Mouse (Mus musculus) monocyte, adult 2 months (primary cell): ENCODE data around the gene Rps17.

Experiments
- DNase-seq, 2 experiments: peaks; one replicate each; pipeline ENCODE4 v3.0.0; 2022; ENCODE audit warnings: low spot score in 2 of 2, low read depth in 1 of 2

Rps17 gene

GRCm38 (mm10) chr7:81335705-81336431 lies 9.2 kb downstream of the Rps17 start:
- DNase-seq: no peak

GRCm38 (mm10) chr7:81331851-81332250 lies 13.2 kb downstream of the Rps17 start:
- no peak for DNase-seq

GRCm38 (mm10) chr7:81330767-81331166 lies 14.3 kb downstream of the Rps17 start:
- no peak for DNase-seq

GRCm38 (mm10) chr7:81327661-81328060 lies 17.4 kb downstream of the Rps17 start:
- DNase-seq: no peak

GRCm38 (mm10) chr7:81326859-81327258 lies 18.2 kb downstream of the Rps17 start:
- no peak for DNase-seq

GRCm38 (mm10) chr7:81326043-81326442 lies 19.0 kb downstream of the Rps17 start:
- no peak for DNase-seq

- DNase-seq: no peak
These were observed 23.3 kb downstream of the Rps17 start for GRCm38 (mm10) chr7:81321776-81322175.

- peak in 1 of 2 experiments; percentile 31 for DNase-seq
These were observed 25.3 kb downstream of the Rps17 start for GRCm38 (mm10) chr7:81319749-81320148.

- DNase-seq: no peak
These were observed 29.5 kb downstream of the Rps17 start for GRCm38 (mm10) chr7:81315583-81315982.

- DNase-seq: no peak
These were observed 33.5 kb downstream of the Rps17 start for GRCm38 (mm10) chr7:81311581-81311980.

- no peak for DNase-seq
These were observed 33.9 kb downstream of the Rps17 start for GRCm38 (mm10) chr7:81311130-81311529.

- DNase-seq: no peak
These were observed 35.8 kb downstream of the Rps17 start for GRCm38 (mm10) chr7:81309247-81309646.

GRCm38 (mm10) chr7:81307735-81308134 lies 37.3 kb downstream of the Rps17 start:
- DNase-seq: no peak

- no peak for DNase-seq
These were observed 40.4 kb downstream of the Rps17 start for GRCm38 (mm10) chr7:81304675-81305074.

GRCm38 (mm10) chr7:81304100-81304499 lies 41.0 kb downstream of the Rps17 start:
- no peak for DNase-seq

- DNase-seq: no peak
These were observed 41.4 kb downstream of the Rps17 start for GRCm38 (mm10) chr7:81303682-81304081.

- no peak for DNase-seq
These were observed 43.7 kb downstream of the Rps17 start for GRCm38 (mm10) chr7:81301323-81301722.

- no peak for DNase-seq
These were observed 46.8 kb downstream of the Rps17 start for GRCm38 (mm10) chr7:81298206-81298605.

GRCm38 (mm10) chr7:81295169-81295568 lies 49.9 kb downstream of the Rps17 start:
- DNase-seq: no peak
